Mouse (Mus musculus): ENCODE data around the gene Slc39a3.

GRCm38 (mm10) chr10:81075734-81076133 is 38.5 kb upstream of the Slc39a3 start:
- TF ChIP-seq POLR2A (IDR thresholded peaks at IDR 0.05; ENCODE audit: extremely low read depth, insufficient read depth, low read length) (no peak), CTCF (IDR thresholded peaks at IDR 0.05; ENCODE audit: low read depth, low read length) (no peak)
